Mouse (Mus musculus): Measurements from ENCODE around the gene Shc3. TPM values are rescaled to one million over a fixed set of nuclear protein-coding genes. Genes with fewer than 3 reads are reported as not detected.

Shc3 gene
- polyA plus RNA-seq, 1 experiment from 2014 or later = 5.0 TPM

Other genes starting within 250 kb of the Shc3 start
- gene S1pr3, start 160.8 kb downstream of the Shc3 start, polyA plus RNA-seq (2014; fragmentation: Nextera tagmentation; extraction: Ambion mirVana) = 6.1 and 12.8 TPM in 2 replicates
- gene Cks2, start 75.8 kb upstream of the Shc3 start, polyA plus RNA-seq (2014; fragmentation: Nextera tagmentation; extraction: Ambion mirVana) = 48.1 and 69.3 TPM in 2 replicates
- 26.3 and 32.2 TPM in 2 replicates for gene Secisbp2, start 82.3 kb upstream of the Shc3 start, polyA plus RNA-seq (2014; fragmentation: Nextera tagmentation; extraction: Ambion mirVana)
- gene Sema4d, start 224.3 kb upstream of the Shc3 start, polyA plus RNA-seq (2014; fragmentation: Nextera tagmentation; extraction: Ambion mirVana) = 11.5 and 13.3 TPM in 2 replicates

All from midbrain, embryonic 14.5 days (tissue).